Mouse (Mus musculus): ENCODE results near the gene Cerk.
"Not testable (repeated sequence)": the region's sequence is repeated elsewhere in the genome, so short reads cannot be mapped to it uniquely, and the experiment has no call there.

Cerk gene

GRCm38 (mm10) chr15:86185689-86186569 lies at the start of gene Cerk:
Gene Cerk, minus strand, starts transcription at chr15:86186141.
- peak; percentile 75 for DNase-seq (ENCODE audit: low read depth)

- DNase-seq (ENCODE audit: low read depth): no peak
These were observed 48.8 kb upstream of the Cerk start for GRCm38 (mm10) chr15:86234517-86235441.

GRCm38 (mm10) chr15:86234001-86234400 lies 48.1 kb upstream of the Cerk start:
- no peak for DNase-seq (ENCODE audit: low read depth)

GRCm38 (mm10) chr15:86231831-86232512 lies 46.0 kb upstream of the Cerk start:
- no peak for DNase-seq (ENCODE audit: low read depth)

- no peak for DNase-seq (ENCODE audit: low read depth)
These were observed 45.2 kb upstream of the Cerk start for GRCm38 (mm10) chr15:86231170-86231569.

GRCm38 (mm10) chr15:86229623-86230022 lies 43.7 kb upstream of the Cerk start:
- no peak for DNase-seq (ENCODE audit: low read depth)

- DNase-seq (ENCODE audit: low read depth): no peak
These were observed 43.1 kb upstream of the Cerk start for GRCm38 (mm10) chr15:86229088-86229487.

GRCm38 (mm10) chr15:86228186-86228585 lies 42.2 kb upstream of the Cerk start:
- DNase-seq (ENCODE audit: low read depth): peak; percentile 79

GRCm38 (mm10) chr15:86226968-86227367 lies 41.0 kb upstream of the Cerk start:
- no peak for DNase-seq (ENCODE audit: low read depth)

GRCm38 (mm10) chr15:86226221-86226620 lies 40.3 kb upstream of the Cerk start:
- no peak for DNase-seq (ENCODE audit: low read depth)

GRCm38 (mm10) chr15:86224972-86225551 lies 39.1 kb upstream of the Cerk start:
- no peak for DNase-seq (ENCODE audit: low read depth)

GRCm38 (mm10) chr15:86221901-86222300 lies 36.0 kb upstream of the Cerk start:
- not testable (repeated sequence) for DNase-seq (ENCODE audit: low read depth)

GRCm38 (mm10) chr15:86221369-86221768 lies 35.4 kb upstream of the Cerk start:
- no peak for DNase-seq (ENCODE audit: low read depth)

GRCm38 (mm10) chr15:86220715-86221114 lies 34.8 kb upstream of the Cerk start:
- DNase-seq (ENCODE audit: low read depth): no peak

GRCm38 (mm10) chr15:86220229-86220630 lies 34.3 kb upstream of the Cerk start:
- no peak for DNase-seq (ENCODE audit: low read depth)

GRCm38 (mm10) chr15:86219534-86220228 lies 33.7 kb upstream of the Cerk start:
- DNase-seq (ENCODE audit: low read depth): no peak

GRCm38 (mm10) chr15:86216641-86217040 lies 30.7 kb upstream of the Cerk start:
- DNase-seq (ENCODE audit: low read depth): not testable (repeated sequence)

GRCm38 (mm10) chr15:86214549-86215201 lies 28.7 kb upstream of the Cerk start:
- no peak for DNase-seq (ENCODE audit: low read depth)

GRCm38 (mm10) chr15:86213753-86214548 lies 28.0 kb upstream of the Cerk start, which contains the start of gene Tbc1d22a:
Gene Tbc1d22a, plus strand, starts transcription at chr15:86214459.
- peak; percentile 95 for DNase-seq (ENCODE audit: low read depth)

GRCm38 (mm10) chr15:86212193-86212592 lies 26.3 kb upstream of the Cerk start:
- not testable (repeated sequence) for DNase-seq (ENCODE audit: low read depth)
